Comparison of ENCODE assay signal across 13 mouse cellular contexts in genomic region chr11:118714601-118715524, GRCm38 (mm10).
DNase-seq lines count a peak whose midpoint lies in the region; ATAC-seq and TF ChIP-seq lines count a peak whose summit lies in the region.
"Had no signal": no experiment of that assay in that cellular context is flagged by ENCODE, and none has a peak within 500 bp of the region (broad histone marks: within the 10 kb centered on the region; RNA-seq: fewer than 3 reads in every experiment).

No protein-coding gene starts in this region.

- no peaks in the 10 kb centered on the region for H3K36me3 ChIP-seq in hindbrain, embryonic 12.5 days
- H3K36me3 ChIP-seq in hindbrain, embryonic 10.5 days: no peaks in the 10 kb centered on the region
- H3K36me3 ChIP-seq in hindbrain, embryonic 14.5 days (replicated peaks; ENCODE audit: control insufficient read depth, insufficient read depth): no peaks in the 10 kb centered on the region
- no peaks in the 10 kb centered on the region for H3K36me3 ChIP-seq in neural tube, embryonic 14.5 days (ENCODE audit: control insufficient read depth, insufficient read depth, low read length)
- H3K36me3 ChIP-seq: embryonic facial prominence, embryonic 13.5 days; heart, embryonic 15.5 days had no signal

- no peak overlapping the region for H3K9ac ChIP-seq in hindbrain, embryonic 12.5 days
- H3K9ac ChIP-seq in hindbrain, embryonic 14.5 days: 0 out of 2 replicates have a peak overlapping the region, but pooled peaks have one; percentile 30
- peak overlapping the region; percentile 2 for H3K9ac ChIP-seq in neural tube, embryonic 14.5 days (replicated peaks; ENCODE audit: low read depth, low read length)
- H3K9ac ChIP-seq: embryonic facial prominence, embryonic 13.5 days; heart, embryonic 15.5 days; liver, embryonic 14.5 days had no signal

- H3K27ac ChIP-seq in hindbrain, embryonic 12.5 days: peak overlapping the region; percentile 45
- H3K27ac ChIP-seq in hindbrain, embryonic 10.5 days: no peak overlapping the region
- no peak overlapping the region for H3K27ac ChIP-seq in cerebellum, adult 2 months (ENCODE audit: insufficient read depth, low read length)
- peak overlapping the region; percentile 73 for H3K27ac ChIP-seq in hindbrain, embryonic 14.5 days
- H3K27ac ChIP-seq in neural tube, embryonic 14.5 days (ENCODE audit: low read depth, low read length): peak overlapping the region; percentile 76
- H3K27ac ChIP-seq: embryonic facial prominence, embryonic 13.5 days; heart, embryonic 15.5 days; liver, embryonic 14.5 days had no signal

- intact Hi-C loops in heart, postnatal 25 days (cut with DNase I): no loop called here

- peaks cover 33% of the 10 kb centered on the region for H3K4me1 ChIP-seq in hindbrain, embryonic 12.5 days
- H3K4me1 ChIP-seq in hindbrain, embryonic 10.5 days (replicated peaks): peaks cover 14% of the 10 kb centered on the region
- H3K4me1 ChIP-seq in cerebellum, adult 2 months (ENCODE audit: control insufficient read depth, insufficient read depth, low read length): peaks cover 75% of the 10 kb centered on the region
- H3K4me1 ChIP-seq in hindbrain, embryonic 14.5 days (replicated peaks; ENCODE audit: control insufficient read depth, insufficient read depth, low read length): peaks cover 71% of the 10 kb centered on the region
- H3K4me1 ChIP-seq in neural tube, embryonic 14.5 days (ENCODE audit: control insufficient read depth, insufficient read depth, low read length): peaks cover 56% of the 10 kb centered on the region
- H3K4me1 ChIP-seq: embryonic facial prominence, embryonic 13.5 days; heart, embryonic 15.5 days had no signal

- no peak overlapping the region for H3K4me2 ChIP-seq in hindbrain, embryonic 12.5 days (replicated peaks)
- H3K4me2 ChIP-seq in hindbrain, embryonic 14.5 days (replicated peaks): peak overlapping the region; percentile 21
- peak overlapping the region; percentile 0; the same call in 1 of the 2 replicates for H3K4me2 ChIP-seq in neural tube, embryonic 14.5 days (ENCODE audit: low read depth, low read length)
- H3K4me2 ChIP-seq: embryonic facial prominence, embryonic 13.5 days; heart, embryonic 15.5 days had no signal

- TF ChIP-seq POLR2A in cerebellum, adult 2 months (IDR thresholded peaks at IDR 0.05; ENCODE audit: borderline replicate concordance, insufficient read depth, low read length): no peak

- no peak for TF ChIP-seq CTCF in cerebellum, adult 2 months (IDR thresholded peaks at IDR 0.05; ENCODE audit: borderline replicate concordance, insufficient read depth, low read depth, low read length)

- no peaks in the 10 kb centered on the region for H3K9me3 ChIP-seq in hindbrain, embryonic 12.5 days (replicated peaks)
- no peaks in the 10 kb centered on the region for H3K9me3 ChIP-seq in hindbrain, embryonic 10.5 days
- no peaks in the 10 kb centered on the region for H3K9me3 ChIP-seq in hindbrain, embryonic 14.5 days (ENCODE audit: control insufficient read depth, low read length)
- H3K9me3 ChIP-seq in neural tube, embryonic 14.5 days (ENCODE audit: control insufficient read depth, low read length): no peaks in the 10 kb centered on the region
- H3K9me3 ChIP-seq: embryonic facial prominence, embryonic 13.5 days; heart, embryonic 15.5 days had no signal

- H3K4me3 ChIP-seq in hindbrain, embryonic 12.5 days: no peak overlapping the region
- no peak overlapping the region for H3K4me3 ChIP-seq in hindbrain, embryonic 10.5 days
- peak overlapping the region; percentile 25 for H3K4me3 ChIP-seq in cerebellum, adult 2 months (replicated peaks; ENCODE audit: insufficient read depth, low read depth, low read length)
- no peak overlapping the region for H3K4me3 ChIP-seq in hindbrain, embryonic 14.5 days (replicated peaks; ENCODE audit: low read length)
- H3K4me3 ChIP-seq in neural tube, embryonic 14.5 days (ENCODE audit: low read depth, low read length): no peak overlapping the region
- H3K4me3 ChIP-seq: embryonic facial prominence, embryonic 13.5 days; heart, embryonic 15.5 days had no signal

- no peaks in the 10 kb centered on the region for H3K27me3 ChIP-seq in hindbrain, embryonic 12.5 days
- no peaks in the 10 kb centered on the region for H3K27me3 ChIP-seq in hindbrain, embryonic 10.5 days (ENCODE audit: insufficient read depth, poor library complexity, severe bottlenecking)
- H3K27me3 ChIP-seq in cerebellum, adult 2 months (ENCODE audit: control insufficient read depth, insufficient read depth, low read length): no peaks in the 10 kb centered on the region
- H3K27me3 ChIP-seq in hindbrain, embryonic 14.5 days (ENCODE audit: control insufficient read depth, insufficient read depth, low read length): no peaks in the 10 kb centered on the region
- no peaks in the 10 kb centered on the region for H3K27me3 ChIP-seq in neural tube, embryonic 14.5 days (ENCODE audit: control insufficient read depth, insufficient read depth, low read length)
- H3K27me3 ChIP-seq: embryonic facial prominence, embryonic 13.5 days had no signal

- ATAC-seq in hindbrain, embryonic 12.5 days (ENCODE audit: low FRiP score): no peak
- ATAC-seq in hindbrain, embryonic 14.5 days (ENCODE audit: low FRiP score): no peak
- ATAC-seq in neural tube, embryonic 14.5 days (ENCODE audit: low read depth): no peak
- ATAC-seq in erythroid progenitor cell, adult 5-6 weeks (replicated peaks; ENCODE audit: low FRiP score, poor library complexity, severe bottlenecking): no peak

- DNase-seq in hindbrain, embryonic 10.5 days (ENCODE audit: low spot score): no peak
- peak; percentile 66 to 77 for DNase-seq in cerebellum, adult 2 months
- no peak for DNase-seq in hindbrain, embryonic 14.5 days (ENCODE audit: low spot score)
- no peak for DNase-seq in heart, postnatal 25 days (ENCODE audit: low spot score)
- DNase-seq: adrenal gland, postnatal 25 days; kidney, postnatal 10 days; lung, postnatal 10 days had no signal

- WGBS in hindbrain, embryonic 12.5 days: 72% methylated on average over 26 of the region's 26 CpGs
- whole genome bisulfite sequencing in hindbrain, embryonic 10.5 days: 85% methylated on average over 26 of the region's 26 CpGs
- 33% methylated on average over 26 of the region's 26 CpGs for WGBS in cerebellum, adult 2 months
- 51% methylated on average over 26 of the region's 26 CpGs for WGBS in hindbrain, embryonic 14.5 days
- WGBS in neural tube, embryonic 14.5 days: 49% methylated on average over 26 of the region's 26 CpGs

Comparison
In these comparisons a context has a peak if more than half of its experiments do, and no peak if none do; other contexts are left out.
1. H3K27ac ChIP-seq: peak in hindbrain, embryonic 12.5 days (single experiment), hindbrain, embryonic 14.5 days (single experiment) and neural tube, embryonic 14.5 days (single experiment); none in hindbrain, embryonic 10.5 days (single experiment) and cerebellum, adult 2 months (single experiment).
2. DNase-seq: peak in cerebellum, adult 2 months (2 of 2); none in hindbrain, embryonic 10.5 days (single experiment), hindbrain, embryonic 14.5 days (single experiment) and heart, postnatal 25 days (single experiment).